Mouse (Mus musculus) MEL (cell line): Measurements from ENCODE around the gene Cbarp. TPM values are rescaled to one million over a fixed set of nuclear protein-coding genes. Genes with fewer than 3 reads are reported as not detected.

ENCODE experiments used
- DNase-seq: peaks from one replicate; pipeline ENCODE4 v3.0.0; 2011; ENCODE audit warnings: low read depth, low spot score
- H3K27ac ChIP-seq: 2 replicates; pipeline ENCODE4 v1.5.1; 2012; ENCODE audit warnings: low read depth, mild to moderate bottlenecking, control low read depth, low read length, moderate library complexity; ENCODE audit not compliant: control insufficient read depth
- H3K27me3 ChIP-seq, 2 experiments: fragments of 150-350 bp in 1 of 2; sonication (generic) in 1 of 2; 2 replicates each; pipeline ENCODE4 v1.6.1; 2012; ENCODE audit warnings: low read length in 2 of 2, mild to moderate bottlenecking in 2 of 2, improper control_type of control experiment in 1 of 2, moderate library complexity in 1 of 2; ENCODE audit not compliant: insufficient read depth in 2 of 2, control insufficient read depth in 1 of 2
- H3K36me3 ChIP-seq, 2 experiments: 2 replicates each; pipeline ENCODE4 v1.6.1; 2012 to 2014; ENCODE audit warnings: low read length in 2 of 2, improper control_type of control experiment in 1 of 2, inconsistent platforms in 1 of 2, mild to moderate bottlenecking in 1 of 2; ENCODE audit not compliant: insufficient read depth in 2 of 2, control insufficient read depth in 1 of 2
- H3K4me1 ChIP-seq, 2 experiments: fragments of 150-350 bp in 1 of 2; sonication (generic) in 1 of 2; 2 replicates each; pipeline ENCODE4 v1.6.1; 2012; ENCODE audit warnings: low read length in 2 of 2, improper control_type of control experiment in 1 of 2, mild to moderate bottlenecking in 1 of 2; ENCODE audit not compliant: insufficient read depth in 2 of 2, control insufficient read depth in 1 of 2
- H3K4me3 ChIP-seq, 2 experiments: fragments of 150-350 bp in 1 of 2; sonication (generic) in 1 of 2; 2 replicates each; pipeline ENCODE4 v1.5.1; 2012; ENCODE audit warnings: low read depth in 2 of 2, low read length in 2 of 2, mild to moderate bottlenecking in 2 of 2, moderate library complexity in 2 of 2, control low read depth in 1 of 2, improper control_type of control experiment in 1 of 2; ENCODE audit not compliant: control insufficient read depth in 1 of 2, insufficient read depth in 1 of 2
- H3K79me2 ChIP-seq: 2 replicates; pipeline ENCODE4 v1.6.1; 2012; ENCODE audit warnings: mild to moderate bottlenecking, low read length, moderate library complexity; ENCODE audit not compliant: control insufficient read depth, poor library complexity, insufficient read depth
- H3K9ac ChIP-seq: 2 replicates; pipeline ENCODE4 v1.6.1; 2012; ENCODE audit warnings: low read depth, mild to moderate bottlenecking, control low read depth, low read length, moderate library complexity; ENCODE audit not compliant: control insufficient read depth, poor library complexity, severe bottlenecking
- H3K9me3 ChIP-seq: fragments of 150-350 bp; sonication (generic); replicated peaks from 2 replicates; pipeline ENCODE4 v1.6.1; 2012; ENCODE audit warnings: mild to moderate bottlenecking, low read length, improper control_type of control experiment, moderate library complexity; ENCODE audit not compliant: insufficient read depth
- CHD2 ChIP-seq: IDR thresholded peaks from 2 replicates; pipeline ENCODE4 v1.6.1; 2011; ENCODE audit warnings: low read length, improper control_type of control experiment
- EP300 ChIP-seq, 2 experiments: IDR thresholded peaks; 2 replicates each; pipeline ENCODE4 v1.6.1; 2011; ENCODE audit warnings: improper control_type of control experiment in 2 of 2, low read length in 2 of 2, low read depth in 1 of 2, mild to moderate bottlenecking in 1 of 2
- ETS1 ChIP-seq: IDR thresholded peaks from 2 replicates; pipeline ENCODE4 v1.6.1; 2012; ENCODE audit warnings: low read depth, mild to moderate bottlenecking, inconsistent platforms, low read length, improper control_type of control experiment, moderate library complexity
- HCFC1 ChIP-seq: IDR thresholded peaks from 2 replicates; pipeline ENCODE4 v1.6.1; 2012; ENCODE audit warnings: low read depth, mild to moderate bottlenecking, inconsistent platforms, low read length, improper control_type of control experiment, moderate library complexity
- MAZ ChIP-seq: IDR thresholded peaks from 2 replicates; pipeline ENCODE4 v1.6.1; 2012; ENCODE audit warnings: low read depth, mild to moderate bottlenecking, inconsistent platforms, low read length, improper control_type of control experiment
- MEF2A ChIP-seq: IDR thresholded peaks from 2 replicates; pipeline ENCODE4 v1.6.1; 2014; ENCODE audit warnings: low read depth, mild to moderate bottlenecking, inconsistent platforms, low read length, improper control_type of control experiment; ENCODE audit not compliant: poor library complexity, insufficient replicate concordance, severe bottlenecking; ENCODE audit errors: extremely low read depth
- NELFE ChIP-seq: IDR thresholded peaks from 2 replicates; pipeline ENCODE4 v1.6.1; 2011; ENCODE audit warnings: low read depth, low read length, improper control_type of control experiment
- RAD21 ChIP-seq: IDR thresholded peaks from 2 replicates; pipeline ENCODE4 v1.6.1; 2011; ENCODE audit warnings: mild to moderate bottlenecking, low read depth, low read length, improper control_type of control experiment
- SMC3 ChIP-seq: IDR thresholded peaks from 2 replicates; pipeline ENCODE4 v1.6.1; 2011; ENCODE audit warnings: low read depth, low read length, improper control_type of control experiment
- TCF12 ChIP-seq: IDR thresholded peaks from 2 replicates; pipeline ENCODE4 v1.6.1; 2014; ENCODE audit warnings: low read depth, mild to moderate bottlenecking, inconsistent platforms, low read length, improper control_type of control experiment, moderate library complexity
- UBTF ChIP-seq: IDR thresholded peaks from 2 replicates; pipeline ENCODE4 v1.6.1; 2012; ENCODE audit warnings: low read depth, mild to moderate bottlenecking, inconsistent platforms, low read length, improper control_type of control experiment, moderate library complexity, borderline replicate concordance; ENCODE audit not compliant: insufficient read depth
- USF1 ChIP-seq: IDR thresholded peaks from 2 replicates; pipeline ENCODE4 v1.6.1; 2014; ENCODE audit warnings: low read depth, mild to moderate bottlenecking, inconsistent platforms, low read length, improper control_type of control experiment, moderate library complexity
- USF2 ChIP-seq, 2 experiments: IDR thresholded peaks; 2 replicates each; pipeline ENCODE4 v1.6.1; 2011 to 2012; ENCODE audit warnings: improper control_type of control experiment in 2 of 2, low read length in 2 of 2, borderline replicate concordance in 1 of 2, inconsistent platforms in 1 of 2, low read depth in 1 of 2, mild to moderate bottlenecking in 1 of 2; ENCODE audit not compliant: insufficient read depth in 1 of 2
- ZC3H11A ChIP-seq: IDR thresholded peaks from 2 replicates; pipeline ENCODE4 v1.6.1; 2012; ENCODE audit warnings: low read depth, mild to moderate bottlenecking, inconsistent platforms, low read length, improper control_type of control experiment
- ZKSCAN1 ChIP-seq: IDR thresholded peaks from 2 replicates; pipeline ENCODE4 v1.6.1; 2012; ENCODE audit warnings: low read depth, mild to moderate bottlenecking, inconsistent platforms, low read length, improper control_type of control experiment, moderate library complexity
- ZNF384 ChIP-seq: IDR thresholded peaks from 2 replicates; pipeline ENCODE4 v1.6.1; 2012; ENCODE audit warnings: low read depth, mild to moderate bottlenecking, inconsistent platforms, low read length, improper control_type of control experiment
- polyA plus RNA-seq, 2 experiments: library from polyadenylated mRNA; stranded (reverse) in 1 of 2; unstranded in 1 of 2; fragments of >175 nt in 1 of 2; fragments of >200 nt in 1 of 2; gene quantifications; 2 replicates each; pipeline versions ENCODE4 v1.2.1 to v1.2.4; 2012; ENCODE audit warnings: low replicate concordance in 2 of 2, low read depth in 1 of 2; ENCODE audit not compliant: insufficient read length in 2 of 2, insufficient read depth in 1 of 2, missing spikeins in 1 of 2
- total RNA-seq: library from RNA; depleted of rRNA; stranded (reverse); fragments of 300-350 nt; gene quantifications from 2 replicates; pipeline ENCODE4 v1.2.3, GENCODE M21; 2012

The Cbarp gene
- total and polyA plus RNA-seq, 3 experiments: 6.8 to 19.3 TPM; not detected in 1

GRCm38 (mm10) chr10:80092690-80093089, 47.9 kb downstream of the Cbarp start:
- Histone ChIP-seq H3K27ac (no peak overlapping the region), H3K4me3 (no peak overlapping the region), H3K27me3 (no peaks in the 10 kb centered on the region), H3K9me3 (no peaks in the 10 kb centered on the region), H3K36me3 (peaks cover 0 to 4% of the 10 kb centered on the region in 2 experiments; a peak in 3 of 4 replicates), H3K4me1 (peaks cover under 1 to 4% of the 10 kb centered on the region in 2 experiments), H3K79me2 (peaks cover 7% of the 10 kb centered on the region), H3K9ac (no peak overlapping the region)
- DNase-seq: no peak
- TF ChIP-seq NELFE (no peak), USF2 (IDR thresholded peaks at IDR 0.05; ENCODE audit: borderline replicate concordance in 1 of 2, insufficient read depth in 1 of 2, low read depth in 1 of 2, low read length in 2 of 2) (no peak), TCF12 (no peak), MAZ (no peak), ETS1 (no peak), USF1 (no peak), ZC3H11A (no peak), ZNF384 (no peak), SMC3 (no peak), RAD21 (no peak), UBTF (no peak), MEF2A (no peak)

DNA sequence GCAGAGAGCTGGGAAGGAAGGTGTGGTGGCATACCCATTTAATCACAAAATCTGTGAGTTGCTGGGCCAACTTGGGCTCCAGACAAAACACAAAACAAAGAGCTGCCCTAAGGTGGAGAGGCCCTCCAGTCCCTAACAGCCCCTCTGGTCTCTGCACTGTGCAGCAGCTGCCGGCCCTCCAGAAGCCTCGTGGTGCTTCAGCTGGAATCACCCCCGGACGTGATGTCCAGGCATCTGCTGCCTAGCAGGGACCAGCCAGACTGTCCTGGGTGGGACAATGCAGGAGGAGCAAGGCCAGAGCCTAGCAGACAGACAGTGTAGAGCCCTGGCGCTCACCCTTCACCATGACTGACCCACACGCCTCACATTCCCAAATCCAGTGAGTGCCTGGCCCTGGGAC, 49.1 kb downstream of the Cbarp start:
- Histone ChIP-seq H3K79me2 (peaks cover 3% of the 10 kb centered on the region; the same call in 1 of the 2 replicates), H3K4me3 (no peak overlapping the region), H3K27ac (no peak overlapping the region), H3K36me3 (no peaks in the 10 kb centered on the region), H3K9ac (no peak overlapping the region), H3K4me1 (no peaks in the 10 kb centered on the region), H3K27me3 (no peaks in the 10 kb centered on the region), H3K9me3 (no peaks in the 10 kb centered on the region)
- no peak for DNase-seq
- TF ChIP-seq HCFC1 (no peak), CHD2 (no peak), MAZ (no peak), EP300 (IDR thresholded peaks at IDR 0.05; ENCODE audit: low read depth in 1 of 2, low read length in 2 of 2) (no peak), ZKSCAN1 (no peak)
- TF ChIP-seq, all 39 proteins: peak for 0
